Mouse (Mus musculus) kidney, embryonic 16.5 days (tissue): Measurements from ENCODE around the gene Dydc1. TPM values are rescaled to one million over a fixed set of nuclear protein-coding genes. Genes with fewer than 3 reads are reported as not detected.

Source experiments
- ATAC-seq: fragments of 200-750 bp; cut with Nextera tagmentation; 2 replicates; pipeline ENCODE4 v1.8.0; 2017; ENCODE audit warnings: moderate TSS enrichment; ENCODE audit not compliant: low FRiP score, low TSS enrichment
- H3K27ac ChIP-seq: fragments of 300-500 bp; sonication (generic); 2 replicates; pipeline ENCODE4 v1.5.1; 2014; ENCODE audit warnings: low read length
- H3K27me3 ChIP-seq: fragments of 300-500 bp; sonication (generic); 2 replicates; pipeline ENCODE4 v1.6.1; 2014; ENCODE audit warnings: low read length, control low read depth, mixed read lengths; ENCODE audit not compliant: insufficient read depth
- H3K36me3 ChIP-seq: fragments of 300-500 bp; sonication (generic); 2 replicates; pipeline ENCODE4 v1.6.1; 2014; ENCODE audit warnings: low read length, control low read depth, mixed read lengths; ENCODE audit not compliant: insufficient read depth
- H3K4me1 ChIP-seq: fragments of 300-500 bp; sonication (generic); 2 replicates; pipeline ENCODE4 v1.6.1; 2014; ENCODE audit warnings: low read length, control low read depth, mixed read lengths; ENCODE audit not compliant: insufficient read depth
- H3K4me2 ChIP-seq: fragments of 300-500 bp; sonication (generic); replicated peaks from 2 replicates; pipeline ENCODE4 v1.6.1; 2014; ENCODE audit warnings: low read depth, low read length
- H3K4me3 ChIP-seq: fragments of 300-500 bp; sonication (generic); 2 replicates; pipeline ENCODE4 v1.5.1; 2014; ENCODE audit warnings: mild to moderate bottlenecking, low read length
- H3K9ac ChIP-seq: fragments of 300-500 bp; sonication (generic); replicated peaks from 2 replicates; pipeline ENCODE4 v1.6.1; 2014; ENCODE audit warnings: low read length
- H3K9me3 ChIP-seq: fragments of 300-500 bp; sonication (generic); 2 replicates; pipeline ENCODE4 v1.6.1; 2016; ENCODE audit warnings: low read length, control low read depth
- WGBS: fragments of 180-500 bp; shearing (Covaris S2); extraction: QIAGEN DNeasy Blood & Tissue Kit; methylation state at CpG from one replicate; pipeline ENCODE4 v1.1.7; 2014; 5-methylcytosine and 5-hydroxymethylcytosine counted together
- polyA plus RNA-seq: library from polyadenylated mRNA; unstranded; fragments of >200 nt; fragmentation: Nextera tagmentation; extraction: Ambion mirVana; gene quantifications from 2 replicates; pipeline ENCODE4 v1.2.1, GENCODE M21; 2015

The Dydc1 gene
- not detected in 2 replicates for polyA plus RNA-seq

DNA sequence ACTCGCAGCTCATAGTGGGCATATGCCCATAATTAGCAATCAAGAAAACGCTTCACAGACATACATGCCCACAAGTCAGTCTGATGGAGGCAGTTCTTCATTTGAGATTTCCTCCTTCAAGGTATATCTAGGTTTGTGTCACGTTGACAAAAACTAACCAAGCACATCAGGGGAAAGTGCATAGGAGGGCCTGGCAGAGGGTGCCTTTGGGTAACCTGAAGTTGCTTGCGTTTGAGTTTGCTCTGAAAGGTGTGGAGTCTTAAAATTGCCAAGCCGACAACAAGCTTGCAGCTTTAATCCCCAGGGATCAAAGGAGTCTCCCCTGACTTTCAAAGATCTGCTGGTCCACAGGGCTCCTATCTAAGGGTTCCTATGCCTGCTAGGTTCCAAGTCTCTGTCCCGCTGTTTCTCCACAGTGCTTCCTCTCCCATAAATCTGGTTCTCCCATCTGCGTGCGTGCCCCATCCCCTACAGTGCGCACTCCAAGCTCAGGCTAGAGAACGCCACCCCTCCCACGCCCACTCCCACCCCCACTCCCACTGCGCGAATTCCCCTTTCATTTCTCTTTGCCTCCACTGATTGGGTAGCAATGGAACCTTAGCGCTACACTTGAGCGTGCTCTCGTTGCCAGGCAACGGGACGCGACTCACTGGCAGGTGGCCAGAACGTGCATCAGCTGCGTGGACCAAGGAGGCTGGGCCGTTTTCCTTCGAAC, at the start of gene Dydc1:
Dydc1 (plus strand) TSS at position 683 of the 715 bp plus-strand sequence.
- H3K27me3 ChIP-seq = no peaks in the 10 kb centered on the region
- WGBS = 11% methylated on average over 23 of the region's 23 CpGs
- H3K36me3 ChIP-seq = no peaks in the 10 kb centered on the region
- H3K27ac ChIP-seq = no peak within 1 kb of the TSS
- H3K9ac ChIP-seq = 0 out of 2 replicates have a peak within 1 kb of the TSS, but pooled peaks have one; percentile 12
- H3K4me1 ChIP-seq = no peaks in the 10 kb centered on the region
- H3K4me2 ChIP-seq = peak within 1 kb of the TSS; percentile 73
- ATAC-seq = peak; percentile 92
- H3K9me3 ChIP-seq = no peaks in the 10 kb centered on the region
- H3K4me3 ChIP-seq = peak within 1 kb of the TSS; percentile 51

DNA sequence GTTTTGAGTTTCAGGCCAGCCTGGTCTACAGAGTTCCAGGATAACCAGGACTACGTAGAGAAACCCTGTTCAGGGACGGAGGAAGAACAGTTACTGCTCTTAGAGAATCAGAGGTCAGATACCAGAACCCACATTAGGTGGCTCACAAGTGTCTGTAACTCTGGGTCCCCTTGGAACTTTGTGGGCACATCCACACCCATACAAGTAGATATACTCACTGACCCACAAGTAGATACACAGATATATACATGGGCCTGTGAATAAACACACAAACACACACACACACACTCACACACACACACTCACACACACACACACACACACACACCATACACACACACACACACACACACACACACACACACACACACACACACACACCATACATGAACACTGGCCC, 47.6 kb upstream of the Dydc1 start:
- Histone ChIP-seq H3K9ac (no peak overlapping the region), H3K4me2 (no peak overlapping the region), H3K4me1 (no peaks in the 10 kb centered on the region), H3K27ac (no peak overlapping the region), H3K36me3 (no peaks in the 10 kb centered on the region), H3K4me3 (no peak overlapping the region), H3K27me3 (no peaks in the 10 kb centered on the region), H3K9me3 (no peaks in the 10 kb centered on the region; the same call in 1 of the 2 replicates)
- ATAC-seq = no peak
- 83% methylated on average over 2 of the region's 2 CpGs for WGBS

DNA sequence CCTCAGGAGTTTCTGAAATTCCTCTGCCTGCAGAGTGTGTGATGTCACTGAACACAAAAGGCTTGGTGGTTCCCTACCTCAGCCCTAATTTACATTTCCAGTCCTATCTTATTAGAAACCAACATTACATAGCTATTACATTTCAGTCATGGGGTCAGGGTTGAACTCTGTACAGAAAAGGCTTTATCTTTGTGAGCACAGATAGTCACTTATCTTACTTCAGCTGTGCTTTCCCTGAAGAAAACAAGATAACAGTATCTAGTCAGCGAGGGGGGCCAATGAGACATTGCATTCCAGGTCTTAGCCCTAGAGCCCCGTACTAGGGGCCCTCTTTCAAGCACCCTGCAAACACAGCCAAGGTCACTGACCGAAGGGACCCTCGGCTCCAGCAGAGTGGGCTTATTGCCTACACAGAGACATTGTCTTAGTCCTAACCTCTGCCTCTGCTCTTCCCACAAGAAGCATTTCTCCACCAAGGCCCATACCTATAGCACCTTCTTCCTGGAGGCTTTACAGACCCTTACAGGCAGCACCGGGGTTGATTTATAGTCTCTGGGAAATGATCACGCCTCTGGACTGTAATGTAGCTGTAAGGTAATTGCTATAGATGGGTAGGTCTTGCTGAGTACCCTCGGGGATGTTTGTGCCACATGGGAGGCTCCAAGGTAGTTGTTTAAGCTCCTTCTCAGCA, 47.0 kb upstream of the Dydc1 start:
- Histone ChIP-seq H3K9ac (no peak overlapping the region), H3K9me3 (no peaks in the 10 kb centered on the region), H3K27ac (no peak overlapping the region), H3K4me2 (no peak overlapping the region), H3K27me3 (no peaks in the 10 kb centered on the region), H3K4me1 (no peaks in the 10 kb centered on the region), H3K36me3 (no peaks in the 10 kb centered on the region), H3K4me3 (no peak overlapping the region)
- 74% methylated on average over 7 of the region's 7 CpGs for WGBS
- ATAC-seq = no peak

DNA sequence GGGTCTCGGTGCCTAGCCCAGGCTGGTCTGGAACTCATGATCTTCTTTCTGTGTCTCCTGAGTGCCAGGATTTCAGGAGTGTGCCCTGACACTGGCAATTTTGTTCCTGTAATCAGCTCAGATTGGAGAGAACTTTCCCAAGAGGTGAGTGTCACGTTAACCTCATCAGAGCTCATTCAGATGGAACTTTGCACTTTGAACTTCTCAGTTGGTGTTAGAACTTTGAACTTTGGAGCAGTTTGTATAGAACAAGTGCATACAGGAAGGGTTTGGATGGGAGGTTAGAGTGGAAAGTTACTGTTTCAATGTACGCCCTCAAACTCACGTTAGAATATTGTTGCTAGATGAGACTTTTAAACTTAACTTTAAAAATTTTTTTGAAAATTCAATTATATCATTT, 43.4 kb upstream of the Dydc1 start:
- Histone ChIP-seq H3K9me3 (no peaks in the 10 kb centered on the region), H3K4me1 (no peaks in the 10 kb centered on the region), H3K9ac (no peak overlapping the region), H3K4me2 (no peak overlapping the region), H3K27me3 (no peaks in the 10 kb centered on the region), H3K4me3 (no peak overlapping the region), H3K36me3 (no peaks in the 10 kb centered on the region), H3K27ac (no peak overlapping the region)
- 66% methylated on average over 3 of the region's 4 CpGs for WGBS
- ATAC-seq = no peak

DNA sequence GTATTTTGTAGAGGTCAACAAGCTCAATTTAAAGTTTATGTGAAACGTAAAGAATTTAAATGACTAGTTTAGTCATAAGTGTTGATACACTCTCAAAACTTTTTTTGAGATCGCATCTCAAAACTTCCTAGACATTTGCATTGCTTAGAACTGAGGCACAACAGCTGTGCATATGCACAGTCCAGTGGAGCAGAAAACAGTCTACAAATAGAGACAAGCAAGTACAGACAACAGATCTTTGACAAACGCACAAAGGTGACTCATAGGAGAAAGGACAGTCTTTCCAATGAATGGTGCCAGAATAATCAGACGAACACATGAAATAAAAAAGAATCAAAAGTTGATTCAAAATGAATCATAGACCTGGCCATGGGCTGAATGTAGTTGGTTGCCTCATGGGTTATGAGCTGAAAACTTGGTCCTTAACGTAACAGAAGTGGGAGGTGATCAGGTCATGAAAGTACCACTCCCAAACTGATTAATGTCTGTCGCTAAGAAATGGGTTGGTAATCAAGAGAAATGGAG, 41.7 kb upstream of the Dydc1 start:
- no peak overlapping the region for H3K27ac ChIP-seq
- H3K4me2 ChIP-seq = no peak overlapping the region
- H3K27me3 ChIP-seq = no peaks in the 10 kb centered on the region
- no peak for ATAC-seq
- H3K4me1 ChIP-seq = no peaks in the 10 kb centered on the region
- H3K9ac ChIP-seq = no peak overlapping the region
- H3K4me3 ChIP-seq = no peak overlapping the region
- no peaks in the 10 kb centered on the region for H3K36me3 ChIP-seq
- no peaks in the 10 kb centered on the region for H3K9me3 ChIP-seq
- 68% methylated on average over 6 of the region's 6 CpGs for WGBS

DNA sequence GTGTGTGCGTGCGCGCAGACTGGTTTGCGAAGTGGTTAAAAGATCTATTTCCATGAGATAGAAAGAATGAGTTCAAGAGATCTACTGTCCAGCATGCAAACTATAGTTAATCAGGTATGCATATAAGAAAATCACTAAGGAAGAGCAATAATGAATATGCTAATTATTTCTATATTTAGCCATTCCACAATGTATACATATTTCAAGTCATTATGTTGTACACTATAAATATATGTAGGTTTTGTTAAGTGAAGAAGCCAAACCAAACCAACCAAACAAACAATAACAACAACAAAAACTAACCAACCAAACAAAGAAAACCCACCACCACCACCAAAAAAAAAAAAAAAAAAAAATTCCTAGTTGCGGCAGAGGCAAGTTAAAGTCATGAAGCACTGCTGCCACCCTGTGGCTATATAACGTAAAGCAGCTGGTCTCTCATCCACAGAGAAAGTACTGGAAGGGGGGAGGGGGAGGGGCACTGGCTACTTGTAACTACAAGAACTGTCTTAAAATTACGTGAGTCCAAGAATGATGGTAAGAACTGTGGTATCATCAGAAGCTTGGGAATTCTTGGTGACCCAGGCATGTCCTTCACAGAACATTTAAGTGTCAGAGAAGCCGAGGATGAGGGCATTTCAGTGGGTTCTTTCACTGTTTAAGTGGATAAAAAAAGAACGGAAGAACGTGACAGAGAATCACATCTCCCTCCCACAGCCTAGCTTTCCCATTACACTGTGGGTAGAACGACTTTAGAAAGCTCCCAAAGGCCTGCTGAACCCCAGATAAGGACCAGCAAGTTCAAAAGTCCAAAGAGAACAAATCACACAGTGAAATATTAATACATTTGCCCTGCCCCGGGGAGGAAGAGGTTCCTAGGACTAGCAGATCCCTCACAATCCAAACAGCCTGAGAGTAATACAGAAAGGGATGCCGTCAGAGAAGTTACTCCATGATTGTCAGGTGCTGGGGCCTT, 39.3 kb upstream of the Dydc1 start:
- Histone ChIP-seq H3K9ac (no peak overlapping the region), H3K4me2 (no peak overlapping the region), H3K27ac (no peak overlapping the region), H3K9me3 (no peaks in the 10 kb centered on the region), H3K4me3 (no peak overlapping the region), H3K4me1 (no peaks in the 10 kb centered on the region), H3K36me3 (no peaks in the 10 kb centered on the region), H3K27me3 (no peaks in the 10 kb centered on the region)
- 52% methylated on average over 13 of the region's 13 CpGs for WGBS
- no peak for ATAC-seq

DNA sequence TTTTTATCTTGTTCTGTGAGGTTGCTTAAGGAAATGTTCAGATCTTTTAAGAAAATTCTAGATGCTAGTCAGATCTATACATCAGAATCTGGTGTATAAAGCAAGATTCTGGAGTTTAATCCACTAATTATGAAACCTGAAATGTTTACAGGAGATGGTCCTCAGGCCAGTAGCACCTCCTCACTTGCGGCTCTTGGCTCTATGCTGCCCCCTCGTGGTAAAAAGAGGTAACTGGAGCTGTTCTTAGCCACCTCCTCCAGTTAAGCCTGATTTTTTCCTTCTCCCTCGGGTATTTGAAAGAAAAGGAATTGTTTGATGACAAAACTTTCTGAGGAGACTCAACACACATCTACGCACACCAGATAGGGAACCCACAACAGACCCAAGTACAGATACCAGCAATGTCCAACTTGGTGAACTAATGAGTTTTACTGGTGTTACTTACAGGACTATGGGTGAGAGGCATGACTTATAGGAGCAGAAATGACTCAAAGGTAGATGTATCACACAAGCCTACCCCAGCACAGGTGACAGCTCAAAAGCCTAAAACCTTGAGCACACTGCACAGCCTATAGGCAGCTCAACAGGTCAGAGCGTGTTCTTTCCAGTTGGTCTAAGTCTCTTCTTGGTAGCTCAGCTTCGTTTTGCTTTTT, 37.4 kb upstream of the Dydc1 start:
- 31% methylated on average over 6 of the region's 6 CpGs for WGBS
- Histone ChIP-seq H3K4me3 (no peak overlapping the region), H3K4me1 (no peaks in the 10 kb centered on the region), H3K4me2 (no peak overlapping the region), H3K9ac (no peak overlapping the region), H3K27ac (no peak overlapping the region), H3K9me3 (no peaks in the 10 kb centered on the region), H3K36me3 (no peaks in the 10 kb centered on the region), H3K27me3 (no peaks in the 10 kb centered on the region)
- ATAC-seq = peak; percentile 75; the same call in 1 of the 2 replicates

DNA sequence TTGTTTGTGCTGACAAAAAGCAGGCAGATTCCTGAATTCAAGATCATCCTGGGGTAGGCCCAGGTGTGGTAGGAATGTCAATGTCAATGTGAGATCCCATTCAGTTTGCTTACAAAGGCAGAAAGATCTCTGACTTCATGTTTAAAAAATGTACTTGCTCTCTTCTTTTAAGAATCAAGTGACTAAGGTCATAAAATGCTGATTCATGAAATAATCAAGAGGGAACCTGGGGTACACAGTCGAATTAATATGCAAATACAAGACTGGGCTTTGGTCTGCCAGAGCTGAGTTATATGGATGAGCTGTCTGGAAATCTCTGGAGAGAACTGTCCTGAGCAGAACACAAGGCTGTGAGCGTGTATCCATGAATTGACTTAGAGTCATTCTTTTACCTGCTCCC, 25.3 kb upstream of the Dydc1 start:
- 90% methylated on average over 2 of the region's 2 CpGs for WGBS
- Histone ChIP-seq H3K4me2 (no peak overlapping the region), H3K9me3 (no peaks in the 10 kb centered on the region), H3K9ac (no peak overlapping the region), H3K27ac (no peak overlapping the region), H3K27me3 (no peaks in the 10 kb centered on the region), H3K4me1 (no peaks in the 10 kb centered on the region), H3K36me3 (no peaks in the 10 kb centered on the region), H3K4me3 (no peak overlapping the region)
- ATAC-seq = no peak

DNA sequence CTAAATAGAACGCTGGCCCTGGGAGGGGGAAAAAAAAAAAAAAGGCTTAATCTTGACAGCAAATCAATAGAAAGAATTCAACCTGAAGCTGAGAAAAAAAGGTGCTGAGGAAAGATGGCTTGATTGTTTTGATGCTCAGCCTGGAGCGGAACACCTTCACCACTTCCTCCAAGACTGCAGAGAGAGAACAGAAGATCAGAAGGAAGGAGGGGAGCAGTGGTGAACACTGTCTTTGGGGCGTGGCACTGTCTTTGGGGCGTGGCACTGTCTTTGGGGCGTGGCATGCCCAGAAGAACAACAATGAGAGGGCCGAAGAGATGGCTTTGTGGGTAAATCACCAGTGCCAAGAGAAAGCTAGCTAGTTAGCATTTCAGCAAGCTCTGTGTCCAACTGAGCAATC, 22.2 kb upstream of the Dydc1 start:
- no peak overlapping the region for H3K27ac ChIP-seq
- WGBS = 68% methylated on average over 6 of the region's 6 CpGs
- H3K36me3 ChIP-seq = no peaks in the 10 kb centered on the region
- H3K4me3 ChIP-seq = no peak overlapping the region
- no peak overlapping the region for H3K4me2 ChIP-seq
- H3K4me1 ChIP-seq = no peaks in the 10 kb centered on the region
- no peak overlapping the region for H3K9ac ChIP-seq
- H3K27me3 ChIP-seq = no peaks in the 10 kb centered on the region
- no peaks in the 10 kb centered on the region for H3K9me3 ChIP-seq
- no peak for ATAC-seq
